Mouse (Mus musculus): Measurements from ENCODE around the gene St8sia1. TPM values are rescaled to one million over a fixed set of nuclear protein-coding genes. Genes with fewer than 3 reads are reported as not detected.

Gene St8sia1
- total and polyA plus RNA-seq, 3 experiments = 0.01 TPM; not detected in 2

DNA sequence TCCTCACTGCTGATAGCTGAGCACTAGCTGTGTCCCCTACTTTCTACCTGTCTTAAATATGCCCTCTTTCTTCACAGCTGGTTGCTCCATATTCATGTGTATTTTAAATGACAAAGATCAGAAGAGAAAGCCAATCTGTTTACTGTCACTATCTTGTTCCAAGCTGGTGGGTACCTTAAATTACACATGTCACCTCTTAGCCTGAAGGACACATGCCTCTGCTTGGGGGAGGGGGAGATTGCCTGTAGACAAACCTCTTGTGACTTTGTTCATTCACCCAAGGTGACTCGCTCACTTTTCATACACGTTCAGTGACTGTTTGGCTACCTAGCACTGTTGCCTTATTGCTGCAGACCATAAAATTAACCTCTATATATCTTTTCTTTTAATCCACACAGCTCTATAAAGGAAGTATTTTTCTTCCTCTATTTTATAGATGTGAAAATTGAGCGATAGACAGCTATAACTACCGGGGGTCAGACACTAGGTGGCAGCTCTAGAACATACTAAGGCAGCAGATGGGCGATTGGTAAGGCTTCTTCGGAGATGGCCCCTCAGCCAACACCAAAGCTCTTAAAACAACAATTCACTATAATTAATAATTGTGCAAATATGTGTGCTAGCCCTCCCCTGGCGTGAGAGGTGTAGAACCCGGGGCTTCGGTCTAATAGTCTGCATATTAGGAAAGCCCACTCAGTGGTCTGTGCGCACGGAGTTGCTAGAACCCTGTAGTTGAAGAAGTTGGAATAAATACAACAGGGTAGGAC, 185.0 kb downstream of the St8sia1 start:
- Histone ChIP-seq H3K27ac (ENCODE audit: control insufficient read depth, low read depth, low read length) (no peak overlapping the region), H3K9ac (ENCODE audit: control insufficient read depth, low read depth, low read length, poor library complexity, severe bottlenecking) (no peak overlapping the region)
- peak; percentile 70 for DNase-seq (ENCODE audit: low read depth, low spot score)

DNA sequence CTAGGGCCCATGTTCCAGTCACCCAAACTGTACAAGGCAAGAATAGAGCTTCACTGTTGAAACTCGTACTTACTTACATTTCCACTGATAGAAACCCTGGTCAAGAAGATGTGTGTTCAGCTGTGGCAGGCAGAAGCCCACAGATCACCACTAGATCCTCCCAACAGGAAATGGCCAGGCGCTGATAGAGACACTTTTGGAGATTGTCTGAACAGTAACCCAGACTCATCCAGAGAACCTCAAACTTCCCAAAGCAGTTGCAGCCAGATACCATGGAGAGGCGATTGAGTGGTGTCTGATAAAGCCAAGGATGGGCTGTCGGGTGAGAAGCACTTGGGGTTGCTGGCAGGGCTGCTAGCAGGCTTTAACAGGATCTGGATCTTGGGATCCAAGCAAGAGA, 187.3 kb downstream of the St8sia1 start:
- no peaks in the 10 kb centered on the region for H3K79me2 ChIP-seq (ENCODE audit: control insufficient read depth, insufficient read depth, low read length, poor library complexity)
- no peak overlapping the region for H3K4me3 ChIP-seq (ENCODE audit: control insufficient read depth in 1 of 2, insufficient read depth in 1 of 2, low read depth in 2 of 2, low read length in 2 of 2)
- H3K9ac ChIP-seq (ENCODE audit: control insufficient read depth, low read depth, low read length, poor library complexity, severe bottlenecking) = no peak overlapping the region
- no peaks in the 10 kb centered on the region for H3K27me3 ChIP-seq (ENCODE audit: control insufficient read depth in 1 of 2, insufficient read depth in 2 of 2, low read length in 2 of 2)
- H3K4me1 ChIP-seq (ENCODE audit: control insufficient read depth in 1 of 2, insufficient read depth in 2 of 2, low read length in 2 of 2) = peaks cover 7 to 19% of the 10 kb centered on the region in 2 experiments
- H3K36me3 ChIP-seq (ENCODE audit: control insufficient read depth in 1 of 2, insufficient read depth in 2 of 2, low read length in 2 of 2) = peaks cover 4 to 21% of the 10 kb centered on the region in 2 experiments; a peak in 3 of 4 replicates
- DNase-seq (ENCODE audit: low read depth, low spot score) = peak; percentile 68
- peak overlapping the region; percentile 62 for H3K27ac ChIP-seq (ENCODE audit: control insufficient read depth, low read depth, low read length)
- TF ChIP-seq GATA1 (IDR thresholded peaks at IDR 0.05; ENCODE audit: low read depth, low read length) = peak; percentile 82
- TF ChIP-seq ZMIZ1 (IDR thresholded peaks at IDR 0.05; ENCODE audit: low read depth, low read length) = 0 out of 2 replicates have a peak, but pooled peaks have one; percentile 54
- no peak for TF ChIP-seq MAZ (IDR thresholded peaks at IDR 0.05; ENCODE audit: low read depth, low read length)
- TF ChIP-seq HCFC1 (IDR thresholded peaks at IDR 0.05; ENCODE audit: low read depth, low read length) = 0 out of 2 replicates have a peak, but pooled peaks have one; percentile 1
- no peak for TF ChIP-seq POLR2AphosphoS2 (IDR thresholded peaks at IDR 0.05; ENCODE audit: low read length)
- no peak for TF ChIP-seq MAX (IDR thresholded peaks at IDR 0.05; ENCODE audit: low read length)
- TF ChIP-seq EP300 (IDR thresholded peaks at IDR 0.05; ENCODE audit: low read depth in 1 of 2, low read length in 2 of 2) = peak; percentile 89 to 90
- no peak for TF ChIP-seq SMC3 (IDR thresholded peaks at IDR 0.05; ENCODE audit: low read depth, low read length)
- TF ChIP-seq ETS1 (IDR thresholded peaks at IDR 0.05; ENCODE audit: low read depth, low read length) = no peak; the same call in none of the 2 replicates
- TF ChIP-seq E2F4 (IDR thresholded peaks at IDR 0.05; ENCODE audit: borderline replicate concordance, low read depth, low read length) = no peak
- TF ChIP-seq RCOR1 (IDR thresholded peaks at IDR 0.05; ENCODE audit: low read depth, low read length) = peak; percentile 64
- no peak for TF ChIP-seq KAT2A (conservative IDR thresholded peaks at IDR 0.05; ENCODE audit: low read depth, low read length)
- peak; percentile 34; the same call in 1 of the 2 replicates for TF ChIP-seq SIN3A (IDR thresholded peaks at IDR 0.05; ENCODE audit: low read length)
- TF ChIP-seq TAL1 (IDR thresholded peaks at IDR 0.05; ENCODE audit: low read length) = peak; percentile 83
- peak; percentile 90 for TF ChIP-seq TCF12 (IDR thresholded peaks at IDR 0.05; ENCODE audit: low read depth, low read length)
- no peak for TF ChIP-seq CHD2 (IDR thresholded peaks at IDR 0.05; ENCODE audit: low read length)
- H3K9me3 ChIP-seq (replicated peaks; ENCODE audit: insufficient read depth, low read length) = no peaks in the 10 kb centered on the region

More for the DNA sequence above, 185.0 kb downstream of the St8sia1 start:
- Histone ChIP-seq H3K4me1 (ENCODE audit: control insufficient read depth in 1 of 2, insufficient read depth in 2 of 2, low read length in 2 of 2) (peaks cover 7 to 27% of the 10 kb centered on the region in 2 experiments), H3K36me3 (ENCODE audit: control insufficient read depth in 1 of 2, insufficient read depth in 2 of 2, low read length in 2 of 2) (peaks cover 0 to 23% of the 10 kb centered on the region in 2 experiments; a peak in 2 of 4 replicates), H3K79me2 (ENCODE audit: control insufficient read depth, insufficient read depth, low read length, poor library complexity) (no peaks in the 10 kb centered on the region), H3K27me3 (ENCODE audit: control insufficient read depth in 1 of 2, insufficient read depth in 2 of 2, low read length in 2 of 2) (no peaks in the 10 kb centered on the region), H3K9me3 (replicated peaks; ENCODE audit: insufficient read depth, low read length) (no peaks in the 10 kb centered on the region), H3K4me3 (ENCODE audit: control insufficient read depth in 1 of 2, insufficient read depth in 1 of 2, low read depth in 2 of 2, low read length in 2 of 2) (no peak overlapping the region)
- no peak for TF ChIP-seq MXI1 (IDR thresholded peaks at IDR 0.05; ENCODE audit: low read depth, low read length)
- TF ChIP-seq SIN3A (IDR thresholded peaks at IDR 0.05; ENCODE audit: low read length) = peak; percentile 24; the same call in 1 of the 2 replicates
- 0 out of 2 replicates have a peak, but pooled peaks have one; percentile 19 for TF ChIP-seq MAZ (IDR thresholded peaks at IDR 0.05; ENCODE audit: low read depth, low read length)
- peak; percentile 76 for TF ChIP-seq SMC3 (IDR thresholded peaks at IDR 0.05; ENCODE audit: low read depth, low read length)
- TF ChIP-seq E2F4 (IDR thresholded peaks at IDR 0.05; ENCODE audit: borderline replicate concordance, low read depth, low read length) = no peak
- TF ChIP-seq USF1 (IDR thresholded peaks at IDR 0.05; ENCODE audit: low read depth, low read length) = no peak
- no peak for TF ChIP-seq UBTF (IDR thresholded peaks at IDR 0.05; ENCODE audit: borderline replicate concordance, insufficient read depth, low read depth, low read length)
- TF ChIP-seq ETS1 (IDR thresholded peaks at IDR 0.05; ENCODE audit: low read depth, low read length) = no peak
- TF ChIP-seq TBP (IDR thresholded peaks at IDR 0.05; ENCODE audit: low read depth, low read length) = no peak
- no peak for TF ChIP-seq HCFC1 (IDR thresholded peaks at IDR 0.05; ENCODE audit: low read depth, low read length)
- TF ChIP-seq BHLHE40 (IDR thresholded peaks at IDR 0.05; ENCODE audit: borderline replicate concordance, low read depth, low read length) = no peak
- no peak for TF ChIP-seq POLR2A (IDR thresholded peaks at IDR 0.05; ENCODE audit: control insufficient read depth in 1 of 2, insufficient read depth in 1 of 2, low read depth in 1 of 2, low read length in 2 of 2, poor library complexity in 1 of 2)
- no peak for TF ChIP-seq EP300 (IDR thresholded peaks at IDR 0.05; ENCODE audit: low read depth in 1 of 2, low read length in 2 of 2)
- TF ChIP-seq GATA1 (IDR thresholded peaks at IDR 0.05; ENCODE audit: low read depth, low read length) = no peak
- no peak for TF ChIP-seq JUND (IDR thresholded peaks at IDR 0.05; ENCODE audit: low read depth, low read length)
- TF ChIP-seq CTCF (IDR thresholded peaks at IDR 0.05 in 2 of 3, conservative IDR thresholded peaks at IDR 0.05 in 1 of 3; ENCODE audit: control insufficient read depth in 1 of 3, insufficient read depth in 1 of 3, low read depth in 2 of 3, low read length in 3 of 3, poor library complexity in 1 of 3, severe bottlenecking in 1 of 3) = peak; percentile 27 to 82 (median 58)
- TF ChIP-seq USF2 (IDR thresholded peaks at IDR 0.05; ENCODE audit: borderline replicate concordance in 1 of 2, insufficient read depth in 1 of 2, low read depth in 1 of 2, low read length in 2 of 2) = no peak
- no peak for TF ChIP-seq GABPA (IDR thresholded peaks at IDR 0.05; ENCODE audit: low read depth, low read length)
- no peak for TF ChIP-seq MEF2A (IDR thresholded peaks at IDR 0.05; ENCODE audit: extremely low read depth, insufficient replicate concordance, low read depth, low read length, poor library complexity, severe bottlenecking)
- TF ChIP-seq CHD2 (IDR thresholded peaks at IDR 0.05; ENCODE audit: low read length) = no peak
- TF ChIP-seq KAT2A (conservative IDR thresholded peaks at IDR 0.05; ENCODE audit: low read depth, low read length) = no peak
- no peak for TF ChIP-seq MAFK (IDR thresholded peaks at IDR 0.05; ENCODE audit: borderline replicate concordance, low read depth, low read length)
- TF ChIP-seq MAX (IDR thresholded peaks at IDR 0.05; ENCODE audit: low read length) = no peak
- no peak for TF ChIP-seq TCF12 (IDR thresholded peaks at IDR 0.05; ENCODE audit: low read depth, low read length)
- no peak for TF ChIP-seq ELF1 (IDR thresholded peaks at IDR 0.05; ENCODE audit: low read depth, low read length)
- TF ChIP-seq RAD21 (IDR thresholded peaks at IDR 0.05; ENCODE audit: low read depth, low read length) = peak; percentile 88
- TF ChIP-seq POLR2AphosphoS2 (IDR thresholded peaks at IDR 0.05; ENCODE audit: low read length) = no peak
- TF ChIP-seq ZMIZ1 (IDR thresholded peaks at IDR 0.05; ENCODE audit: low read depth, low read length) = no peak
- no peak for TF ChIP-seq MYC (IDR thresholded peaks at IDR 0.05; ENCODE audit: low read depth, low read length)
- no peak for TF ChIP-seq NRF1 (IDR thresholded peaks at IDR 0.05; ENCODE audit: insufficient read depth, low read depth, low read length, poor library complexity, severe bottlenecking)
- TF ChIP-seq ZC3H11A (IDR thresholded peaks at IDR 0.05; ENCODE audit: low read depth, low read length) = peak; percentile 58
